Mouse (Mus musculus): ENCODE results near the gene Mid1.

GRCm38 (mm10) chrX:169883536-169884272 is 198.7 kb downstream of the Mid1 start:
- TF ChIP-seq CTCF (IDR thresholded peaks at IDR 0.05; ENCODE audit: low read depth) = peak; percentile 61
- TF ChIP-seq EP300 (optimal IDR thresholded peaks at IDR 0.05) = no peak

Measured in stomach, postnatal 0 days (tissue).